Mouse (Mus musculus) liver, embryonic 14.5 days (tissue): ENCODE results near the gene Lsr. TPM values are rescaled to one million over a fixed set of nuclear protein-coding genes. Genes with fewer than 3 reads are reported as not detected.

Experiments
- ATAC-seq: fragments of 200-750 bp; cut with Nextera tagmentation; 2 replicates; pipeline ENCODE4 v1.8.0; 2017; ENCODE audit warnings: moderate number of reproducible peaks, mild to moderate bottlenecking, moderate library complexity; ENCODE audit not compliant: insufficient read depth
- DNase-seq, 3 experiments: peaks; one replicate each; pipeline ENCODE4 v3.0.0-alpha.2; 2012 to 2013; ENCODE audit warnings: low read depth in 3 of 3, low spot score in 3 of 3
- H3K27ac ChIP-seq: fragments of 300-500 bp; sonication (generic); 2 replicates; pipeline ENCODE4 v1.5.1; 2014; ENCODE audit warnings: moderate library complexity, mild to moderate bottlenecking, control low read depth, inconsistent platforms
- H3K27me3 ChIP-seq: fragments of 300-500 bp; sonication (generic); 2 replicates; pipeline ENCODE4 v1.6.1; 2014; ENCODE audit warnings: mild to moderate bottlenecking, low read length, moderate library complexity; ENCODE audit not compliant: control insufficient read depth, insufficient read depth
- H3K36me3 ChIP-seq: fragments of 300-500 bp; sonication (generic); replicated peaks from 2 replicates; pipeline ENCODE4 v1.6.1; 2014; ENCODE audit warnings: low read depth; ENCODE audit not compliant: control insufficient read depth, insufficient read depth
- H3K4me1 ChIP-seq, 2 experiments: fragments of 200-500 bp in 1 of 2; fragments of 300-500 bp in 1 of 2; sonication (generic) in 1 of 2; replicated peaks; 2 replicates each; pipeline ENCODE4 v1.6.1; 2012 to 2014; ENCODE audit warnings: antibody characterized with exemption in 1 of 2, inconsistent platforms in 1 of 2, low read length in 1 of 2; ENCODE audit not compliant: control insufficient read depth in 2 of 2, insufficient read depth in 2 of 2
- H3K4me2 ChIP-seq: fragments of 300-500 bp; sonication (generic); 2 replicates; pipeline ENCODE4 v1.6.1; 2014; ENCODE audit warnings: low read depth, mild to moderate bottlenecking, control low read depth, moderate library complexity
- H3K4me3 ChIP-seq, 2 experiments: fragments of 200-500 bp in 1 of 2; fragments of 300-500 bp in 1 of 2; sonication (generic) in 1 of 2; 2 replicates each; pipeline ENCODE4 v1.5.1; 2012 to 2014; ENCODE audit warnings: low read depth in 2 of 2, low read length in 2 of 2, mild to moderate bottlenecking in 2 of 2, control low read depth in 1 of 2, inconsistent platforms in 1 of 2, moderate library complexity in 1 of 2; ENCODE audit not compliant: insufficient read depth in 1 of 2
- H3K9ac ChIP-seq: fragments of 300-500 bp; sonication (generic); replicated peaks from 2 replicates; pipeline ENCODE4 v1.6.1; 2014; ENCODE audit warnings: mild to moderate bottlenecking, control low read depth, moderate library complexity
- H3K9me3 ChIP-seq: fragments of 300-500 bp; sonication (generic); 2 replicates; pipeline ENCODE4 v1.6.1; 2016; ENCODE audit warnings: low read length, mixed read lengths; ENCODE audit not compliant: control insufficient read depth
- CTCF ChIP-seq: IDR thresholded peaks from 2 replicates; pipeline ENCODE4 v1.5.1; 2016; ENCODE audit warnings: antibody characterized with exemption, low read depth, control low read depth
- EP300 ChIP-seq: IDR thresholded peaks from 2 replicates; pipeline ENCODE4 v1.6.1; 2016; ENCODE audit warnings: antibody characterized with exemption, low read depth
- WGBS: fragments of 180-500 bp; shearing (Covaris S2); extraction: QIAGEN DNeasy Blood & Tissue Kit; methylation state at CpG from one replicate; pipeline ENCODE4 v1.1.7; 2014; ENCODE audit not compliant: insufficient replicate concordance; 5-methylcytosine and 5-hydroxymethylcytosine counted together
- polyA plus RNA-seq, 2 experiments: library from polyadenylated mRNA; depleted of rRNA in 1 of 2; stranded (reverse) in 1 of 2; unstranded in 1 of 2; fragments of >200 nt; fragmentation: Nextera tagmentation in 1 of 2; extraction: Ambion mirVana in 1 of 2; gene quantifications; 2 replicates each; pipeline versions ENCODE4 v1.2.1 to v1.2.3; 2012 to 2014

The Lsr gene
- polyA plus RNA-seq, 2 experiments: 14.3 to 15.1 TPM

DNA sequence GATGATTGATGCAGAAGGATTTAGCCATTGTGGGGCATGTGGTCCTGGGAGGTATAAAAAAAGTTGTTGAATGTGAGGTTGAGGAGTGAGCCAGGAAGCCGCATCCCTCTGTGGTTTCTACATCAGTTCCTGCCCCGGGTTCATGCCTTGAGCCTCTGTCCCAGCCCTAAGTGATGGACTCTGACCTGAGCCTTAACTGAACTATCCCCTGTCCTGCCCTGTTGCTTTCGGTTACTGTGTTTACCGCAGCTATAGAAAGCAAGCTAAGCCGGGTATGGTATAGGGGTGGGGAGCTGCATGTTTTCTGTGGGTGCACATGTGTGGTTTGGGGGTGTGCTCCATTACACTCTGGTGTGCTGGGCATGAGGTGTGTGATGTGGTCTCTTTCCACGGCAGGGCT lies 63.5 kb downstream of the Lsr start:
- H3K9me3 ChIP-seq: no peaks in the 10 kb centered on the region
- DNase-seq (no peak), ATAC-seq (no peak)
- no peak overlapping the region for H3K4me3 ChIP-seq
- WGBS: 36% methylated on average over 6 of the region's 6 CpGs
- H3K4me1 ChIP-seq: no peaks in the 10 kb centered on the region
- H3K27ac ChIP-seq: no peak overlapping the region
- no peaks in the 10 kb centered on the region for H3K27me3 ChIP-seq
- H3K4me2 ChIP-seq: no peak overlapping the region
- no peak for TF ChIP-seq CTCF
- no peak for TF ChIP-seq EP300
- H3K36me3 ChIP-seq: no peaks in the 10 kb centered on the region
- no peak overlapping the region for H3K9ac ChIP-seq

DNA sequence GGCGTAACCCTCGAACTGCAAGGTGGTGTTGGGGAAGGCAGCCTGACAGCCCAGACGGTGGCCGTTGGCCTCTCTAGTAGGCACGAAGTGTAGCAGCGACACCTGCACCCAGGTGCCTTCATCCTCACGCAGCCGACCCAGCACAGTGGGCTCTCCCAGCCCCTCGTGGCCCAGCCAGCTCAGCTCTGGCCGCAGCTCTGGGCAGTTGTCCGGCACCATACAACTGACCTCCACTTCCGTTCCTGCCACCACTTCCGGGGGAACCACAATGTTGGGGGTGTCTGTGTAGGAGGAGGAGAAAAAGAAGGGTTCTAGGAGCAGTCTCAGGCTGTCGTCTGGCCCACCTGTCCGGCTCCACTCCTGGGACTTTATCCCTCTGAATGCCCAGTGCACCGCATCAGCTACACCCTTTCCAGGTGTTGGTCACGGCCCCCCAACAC lies 64.3 kb downstream of the Lsr start:
- peak overlapping the region; percentile 23; the same call in 1 of the 2 replicates for H3K4me2 ChIP-seq
- no peaks in the 10 kb centered on the region for H3K27me3 ChIP-seq
- H3K9me3 ChIP-seq: no peaks in the 10 kb centered on the region
- WGBS: 16% methylated on average over 17 of the region's 17 CpGs
- H3K36me3 ChIP-seq: no peaks in the 10 kb centered on the region
- TF ChIP-seq CTCF (no peak), EP300 (no peak)
- no peak overlapping the region for H3K9ac ChIP-seq
- DNase-seq (no peak), ATAC-seq (no peak)
- no peak overlapping the region for H3K4me3 ChIP-seq
- H3K4me1 ChIP-seq: no peaks in the 10 kb centered on the region
- H3K27ac ChIP-seq: no peak overlapping the region

DNA sequence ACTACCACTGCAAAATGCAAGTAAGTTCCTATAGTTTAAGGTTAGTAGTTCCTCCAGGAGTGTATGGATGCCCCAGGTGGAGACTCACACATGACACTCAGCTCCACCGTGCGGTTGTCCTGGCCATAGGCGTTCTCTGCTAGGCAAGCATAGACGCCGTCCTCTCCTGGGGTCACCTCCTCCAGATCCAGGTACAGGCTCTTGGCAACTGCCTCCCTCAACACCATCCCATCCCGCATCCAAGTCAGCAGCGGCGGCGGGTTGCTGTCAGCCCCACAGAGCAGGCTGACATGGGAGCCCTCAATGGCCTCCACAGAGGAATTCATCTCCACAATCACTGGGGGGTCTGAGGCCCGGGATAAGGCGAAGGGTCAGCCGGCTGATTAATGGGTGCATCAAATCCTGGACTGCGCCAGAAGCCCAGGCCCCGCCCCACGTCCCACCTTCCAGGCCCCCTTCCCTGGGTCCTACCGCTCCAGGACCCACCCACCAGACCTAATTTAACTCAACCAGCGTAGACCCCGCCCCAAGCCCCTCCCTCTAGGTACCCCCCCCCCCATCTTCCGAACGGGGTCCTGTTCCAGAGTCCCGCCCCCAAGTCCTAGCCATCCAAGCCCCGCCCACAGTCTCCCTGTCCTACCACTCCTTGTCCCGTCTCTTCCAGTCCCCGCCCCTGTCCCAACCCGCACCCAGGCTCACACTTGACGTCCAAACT lies 64.8 kb downstream of the Lsr start:
- no peaks in the 10 kb centered on the region for H3K27me3 ChIP-seq
- TF ChIP-seq EP300 (no peak), CTCF (no peak)
- no peak for DNase-seq
- no peak overlapping the region for H3K9ac ChIP-seq
- H3K27ac ChIP-seq: no peak overlapping the region
- WGBS: 5% methylated on average over 25 of the region's 26 CpGs
- ATAC-seq: no peak
- H3K9me3 ChIP-seq: no peaks in the 10 kb centered on the region
- peak overlapping the region; percentile 23 for H3K4me2 ChIP-seq
- H3K36me3 ChIP-seq: no peaks in the 10 kb centered on the region
- H3K4me1 ChIP-seq: no peaks in the 10 kb centered on the region
- no peak overlapping the region for H3K4me3 ChIP-seq

Other genes starting within 250 kb of the Lsr start
- gene Tmem147, start 243.9 kb downstream of the Lsr start, polyA plus RNA-seq (2012; rRNA removed): 63.3 and 64.4 TPM in 2 replicates
- gene Tmem147, start 243.9 kb downstream of the Lsr start, polyA plus RNA-seq (2014; fragmentation: Nextera tagmentation; extraction: Ambion mirVana): 110 and 117 TPM in 2 replicates
- gene Gapdhs, start 229.8 kb downstream of the Lsr start, polyA plus RNA-seq (2012; rRNA removed): not detected in 2 replicates
- gene Gapdhs, start 229.8 kb downstream of the Lsr start, polyA plus RNA-seq (2014; fragmentation: Nextera tagmentation; extraction: Ambion mirVana): not detected in 2 replicates
- gene Sbsn, start 222.0 kb downstream of the Lsr start, polyA plus RNA-seq (2012; rRNA removed): 0.12 and 0.37 TPM in 2 replicates
- gene Sbsn, start 222.0 kb downstream of the Lsr start, polyA plus RNA-seq (2014; fragmentation: Nextera tagmentation; extraction: Ambion mirVana): not detected in 2 replicates
- gene Dmkn, start 209.7 kb downstream of the Lsr start, polyA plus RNA-seq (2012; rRNA removed): 0.23 and 0.26 TPM in 2 replicates
- 0.20 TPM in 1 of 2 replicates, not detected in the other for gene Dmkn, start 209.7 kb downstream of the Lsr start, polyA plus RNA-seq (2014; fragmentation: Nextera tagmentation; extraction: Ambion mirVana)
- gene Krtdap, start 185.6 kb downstream of the Lsr start, polyA plus RNA-seq (2012; rRNA removed): not detected in 2 replicates
- gene Krtdap, start 185.6 kb downstream of the Lsr start, polyA plus RNA-seq (2014; fragmentation: Nextera tagmentation; extraction: Ambion mirVana): not detected in 2 replicates
- gene Ffar2, start 149.7 kb downstream of the Lsr start, polyA plus RNA-seq (2012; rRNA removed): 0.36 and 0.41 TPM in 2 replicates
- 0.34 and 0.43 TPM in 2 replicates for gene Ffar2, start 149.7 kb downstream of the Lsr start, polyA plus RNA-seq (2014; fragmentation: Nextera tagmentation; extraction: Ambion mirVana)
- not detected in 2 replicates for gene Ffar3, start 117.3 kb downstream of the Lsr start, polyA plus RNA-seq (2012; rRNA removed)
- not detected in 2 replicates for gene Ffar3, start 117.3 kb downstream of the Lsr start, polyA plus RNA-seq (2014; fragmentation: Nextera tagmentation; extraction: Ambion mirVana)
- 0.01 TPM in 1 of 2 replicates, not detected in the other for gene Ffar1, start 111.9 kb downstream of the Lsr start, polyA plus RNA-seq (2012; rRNA removed)
- gene Ffar1, start 111.9 kb downstream of the Lsr start, polyA plus RNA-seq (2014; fragmentation: Nextera tagmentation; extraction: Ambion mirVana): not detected in 2 replicates
- 0.29 and 0.36 TPM in 2 replicates for gene Cd22, start 93.1 kb downstream of the Lsr start, polyA plus RNA-seq (2012; rRNA removed)
- gene Cd22, start 93.1 kb downstream of the Lsr start, polyA plus RNA-seq (2014; fragmentation: Nextera tagmentation; extraction: Ambion mirVana): 0.24 and 0.62 TPM in 2 replicates
- gene Mag, start 58.6 kb downstream of the Lsr start, polyA plus RNA-seq (2012; rRNA removed): 0.13 TPM in 2 replicates
- gene Mag, start 58.6 kb downstream of the Lsr start, polyA plus RNA-seq (2014; fragmentation: Nextera tagmentation; extraction: Ambion mirVana): 0.11 TPM in 2 replicates
- gene Hamp2, start 48.8 kb downstream of the Lsr start, polyA plus RNA-seq (2012; rRNA removed): not detected in 2 replicates
- gene Hamp2, start 48.8 kb downstream of the Lsr start, polyA plus RNA-seq (2014; fragmentation: Nextera tagmentation; extraction: Ambion mirVana): not detected in 2 replicates
- 17.2 and 22.5 TPM in 2 replicates for gene Hamp, start 29.4 kb downstream of the Lsr start, polyA plus RNA-seq (2012; rRNA removed)
- gene Hamp, start 29.4 kb downstream of the Lsr start, polyA plus RNA-seq (2014; fragmentation: Nextera tagmentation; extraction: Ambion mirVana): 12.0 and 29.7 TPM in 2 replicates
- 34.1 and 50.6 TPM in 2 replicates for gene Usf2, start 16.7 kb downstream of the Lsr start, polyA plus RNA-seq (2012; rRNA removed)
- gene Usf2, start 16.7 kb downstream of the Lsr start, polyA plus RNA-seq (2014; fragmentation: Nextera tagmentation; extraction: Ambion mirVana): 9.1 and 10.2 TPM in 2 replicates
- 1.5 and 2.0 TPM in 2 replicates for gene Fam187b, start 326 bp upstream of the Lsr start, polyA plus RNA-seq (2012; rRNA removed)
- 2.5 and 2.6 TPM in 2 replicates for gene Fam187b, start 326 bp upstream of the Lsr start, polyA plus RNA-seq (2014; fragmentation: Nextera tagmentation; extraction: Ambion mirVana)
- 10.1 and 14.6 TPM in 2 replicates for gene Fxyd5, start 69.0 kb upstream of the Lsr start, polyA plus RNA-seq (2012; rRNA removed)
- 15.1 and 20.4 TPM in 2 replicates for gene Fxyd5, start 69.0 kb upstream of the Lsr start, polyA plus RNA-seq (2014; fragmentation: Nextera tagmentation; extraction: Ambion mirVana)
- 0.21 and 0.24 TPM in 2 replicates for gene Fxyd7, start 78.0 kb upstream of the Lsr start, polyA plus RNA-seq (2012; rRNA removed)
- gene Fxyd7, start 78.0 kb upstream of the Lsr start, polyA plus RNA-seq (2014; fragmentation: Nextera tagmentation; extraction: Ambion mirVana): 0.23 TPM in 1 of 2 replicates, not detected in the other
- 33.0 and 50.6 TPM in 2 replicates for gene Fxyd1, start 83.7 kb upstream of the Lsr start, polyA plus RNA-seq (2012; rRNA removed)
- gene Fxyd1, start 83.7 kb upstream of the Lsr start, polyA plus RNA-seq (2014; fragmentation: Nextera tagmentation; extraction: Ambion mirVana): 61.9 and 62.5 TPM in 2 replicates
- 0.04 and 0.16 TPM in 2 replicates for gene Lgi4, start 85.9 kb upstream of the Lsr start, polyA plus RNA-seq (2012; rRNA removed)
- 0.10 TPM in 1 of 2 replicates, not detected in the other for gene Lgi4, start 85.9 kb upstream of the Lsr start, polyA plus RNA-seq (2014; fragmentation: Nextera tagmentation; extraction: Ambion mirVana)
- 0.52 and 0.54 TPM in 2 replicates for gene Fxyd3, start 103.2 kb upstream of the Lsr start, polyA plus RNA-seq (2012; rRNA removed)
- gene Fxyd3, start 103.2 kb upstream of the Lsr start, polyA plus RNA-seq (2014; fragmentation: Nextera tagmentation; extraction: Ambion mirVana): 0.47 and 0.86 TPM in 2 replicates
- 44.7 and 48.0 TPM in 2 replicates for gene Hpn, start 141.8 kb upstream of the Lsr start, polyA plus RNA-seq (2012; rRNA removed)
- 43.3 and 44.8 TPM in 2 replicates for gene Hpn, start 141.8 kb upstream of the Lsr start, polyA plus RNA-seq (2014; fragmentation: Nextera tagmentation; extraction: Ambion mirVana)
- gene Scn1b, start 153.5 kb upstream of the Lsr start, polyA plus RNA-seq (2012; rRNA removed): 0.97 and 1.0 TPM in 2 replicates
- 0.45 and 0.52 TPM in 2 replicates for gene Scn1b, start 153.5 kb upstream of the Lsr start, polyA plus RNA-seq (2014; fragmentation: Nextera tagmentation; extraction: Ambion mirVana)
- 19.1 and 19.4 TPM in 2 replicates for gene Gramd1a, start 182.4 kb upstream of the Lsr start, polyA plus RNA-seq (2012; rRNA removed)
- 8.0 and 8.5 TPM in 2 replicates for gene Gramd1a, start 182.4 kb upstream of the Lsr start, polyA plus RNA-seq (2014; fragmentation: Nextera tagmentation; extraction: Ambion mirVana)